Mouse (Mus musculus): Measurements from ENCODE around the gene Hoxb13. TPM values are rescaled to one million over a fixed set of nuclear protein-coding genes. Genes with fewer than 3 reads are reported as not detected.

Hoxb13 gene
- total RNA-seq, 2 experiments from 2014 or later: not detected

DNA sequence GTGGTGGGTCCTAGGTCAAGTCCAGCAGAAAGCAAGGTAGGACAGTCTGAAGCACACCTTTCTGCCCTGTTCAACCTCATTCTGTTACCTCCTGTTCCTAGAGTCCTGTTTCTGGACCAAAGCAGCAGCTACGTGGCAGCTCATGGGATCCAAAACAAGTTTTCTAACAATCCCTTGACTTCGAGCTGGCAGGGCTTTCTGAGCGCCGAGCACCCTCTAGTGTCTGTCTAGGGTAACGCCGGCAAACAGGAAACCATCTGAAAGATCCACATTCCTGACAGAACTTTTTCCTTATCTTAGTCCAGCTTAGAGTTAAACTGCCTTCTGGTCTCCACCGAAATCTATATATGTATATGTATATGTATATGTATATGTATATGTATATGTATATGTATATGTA is 46.1 kb downstream of the Hoxb13 start:
- H3K27ac ChIP-seq: no peak overlapping the region
- peak; percentile 20 to 63 for DNase-seq (ENCODE audit: low spot score in 2 of 2)
- H3K4me3 ChIP-seq: no peak overlapping the region
- TF ChIP-seq CTCF (conservative IDR thresholded peaks at IDR 0.05): peak; percentile 85

Other genes with a start within 250 kb of the Hoxb13 start
- not detected for gene Igf2bp1, start 188.4 kb upstream of the Hoxb13 start, total RNA-seq (2021)
- not detected for gene Gip, start 169.8 kb upstream of the Hoxb13 start, total RNA-seq (2021)
- gene Snf8, start 159.4 kb upstream of the Hoxb13 start, total RNA-seq (2021): 10 to 100 TPM; 92.8 to 96.8 TPM
- 10 to 100 TPM; 54.4 to 56.2 TPM for gene Ube2z, start 128.9 kb upstream of the Hoxb13 start, total RNA-seq (2021)
- 100 to 1,000 TPM; 409 to 414 TPM for gene Atp5g1, start 118.6 kb upstream of the Hoxb13 start, total RNA-seq (2021)
- gene Calcoco2, start 82.4 kb upstream of the Hoxb13 start, total RNA-seq (2021): not detected
- under 1 TPM; 0.22 to 0.46 TPM for gene Ttll6, start 60.5 kb upstream of the Hoxb13 start, total RNA-seq (2021)
- gene Hoxb9, start 77.1 kb downstream of the Hoxb13 start, total RNA-seq (2021): not detected
- gene Hoxb8, start 87.6 kb downstream of the Hoxb13 start, total RNA-seq (2021): not detected
- not detected for gene Hoxb7, start 92.3 kb downstream of the Hoxb13 start, total RNA-seq (2021)
- not detected for gene Hoxb6, start 98.2 kb downstream of the Hoxb13 start, total RNA-seq (2021)
- not detected for gene Hoxb5, start 109.0 kb downstream of the Hoxb13 start, total RNA-seq (2021)
- not detected for gene Hoxb4, start 124.0 kb downstream of the Hoxb13 start, total RNA-seq (2021)
- gene Hoxb3, start 129.0 kb downstream of the Hoxb13 start, total RNA-seq (2021): not detected
- gene Hoxb2, start 156.2 kb downstream of the Hoxb13 start, total RNA-seq (2021): not detected
- gene Hoxb1, start 171.4 kb downstream of the Hoxb13 start, total RNA-seq (2021): not detected

Data from layer of hippocampus, adult 2 months (tissue).